Mouse (Mus musculus) T-helper 17 cell (primary cell): ENCODE measurements around the gene Igfbp2.

Experiments used
- in situ Hi-C, 2 experiments: fragments of 300-600 bp; cut with MboI, MseI; formaldehyde crosslinking; loops; 1 replicate in 1 of 2; 2 replicates in 1 of 2; pipeline ENCODE4 v1.15.1; 2025; ENCODE audit warnings: high pct_unique_total_duplicates in 2 of 2

Igfbp2 gene

DNA sequence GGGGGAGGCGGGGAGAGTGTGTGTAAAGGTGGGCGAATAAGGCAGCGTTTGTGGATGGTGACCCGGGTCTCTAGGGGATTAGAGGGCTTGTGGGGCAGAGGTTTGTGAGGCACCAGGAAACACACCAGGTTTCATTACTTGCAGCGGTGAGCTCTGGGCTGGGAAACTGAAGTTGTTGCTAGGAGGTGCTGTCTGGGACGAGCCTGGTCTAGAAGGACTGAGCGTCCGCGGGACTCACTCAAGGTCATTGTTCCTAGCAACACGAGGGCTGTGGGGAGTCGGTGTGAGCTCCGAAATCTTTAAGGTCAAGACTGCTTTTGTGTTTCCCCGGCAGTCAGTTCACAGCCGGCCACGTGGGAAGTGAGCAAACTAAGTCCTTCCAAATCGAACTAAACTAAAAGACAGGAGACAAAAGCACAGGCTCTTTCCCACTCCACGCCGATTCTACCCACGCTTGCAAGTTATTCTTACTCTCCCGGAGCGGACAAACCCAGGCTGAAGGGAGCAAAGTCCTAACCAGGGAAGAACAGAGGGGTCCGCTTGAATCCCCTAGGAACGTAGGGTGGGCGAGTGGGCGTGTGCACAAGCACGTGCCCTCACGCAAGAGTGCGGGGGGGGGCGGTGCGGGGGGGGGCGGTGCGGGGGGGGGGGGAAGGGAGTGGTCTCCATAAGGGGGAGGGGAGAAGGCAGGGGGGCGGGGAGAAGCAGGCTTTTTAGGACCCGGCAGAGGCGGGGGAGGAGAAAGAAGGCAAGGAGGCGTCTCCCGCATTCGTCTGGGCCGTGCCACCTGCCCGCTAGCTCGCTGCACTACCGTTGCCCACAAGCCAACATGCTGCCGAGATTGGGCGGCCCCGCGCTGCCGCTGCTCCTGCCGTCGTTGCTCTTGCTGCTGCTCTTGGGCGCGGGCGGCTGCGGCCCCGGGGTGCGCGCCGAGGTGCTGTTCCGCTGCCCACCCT, at the start of gene Igfbp2:
Gene Igfbp2, plus strand, starts transcription at position 753 of the 956 bp plus-strand sequence.
- in situ Hi-C loops = no loop called here

DNA sequence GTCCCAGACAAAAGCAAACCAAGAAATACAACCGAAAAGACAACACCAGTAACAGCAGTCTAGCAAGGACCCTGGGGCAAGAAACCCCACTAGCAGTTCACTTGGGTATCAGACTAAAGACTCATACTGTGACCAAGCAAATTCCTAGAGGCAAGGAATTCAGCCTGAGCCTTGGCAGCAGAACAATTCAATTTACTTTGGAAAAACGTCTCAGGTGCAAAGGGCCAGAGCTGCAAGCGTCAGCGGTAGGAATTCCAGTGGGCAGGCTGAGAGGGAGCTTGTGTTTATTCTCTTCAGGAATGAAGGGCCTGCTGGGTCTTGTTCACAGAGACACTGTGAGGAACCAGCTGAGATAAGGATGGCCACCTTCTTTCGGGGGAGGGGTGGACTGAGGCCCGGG, 45.5 kb upstream of the Igfbp2 start:
- in situ Hi-C loops = loop anchor here in 1 of 2 experiments (25.0 kb wide), 1 partner anchor 1466 kb away; no protein-coding TSS in a partner anchor

DNA sequence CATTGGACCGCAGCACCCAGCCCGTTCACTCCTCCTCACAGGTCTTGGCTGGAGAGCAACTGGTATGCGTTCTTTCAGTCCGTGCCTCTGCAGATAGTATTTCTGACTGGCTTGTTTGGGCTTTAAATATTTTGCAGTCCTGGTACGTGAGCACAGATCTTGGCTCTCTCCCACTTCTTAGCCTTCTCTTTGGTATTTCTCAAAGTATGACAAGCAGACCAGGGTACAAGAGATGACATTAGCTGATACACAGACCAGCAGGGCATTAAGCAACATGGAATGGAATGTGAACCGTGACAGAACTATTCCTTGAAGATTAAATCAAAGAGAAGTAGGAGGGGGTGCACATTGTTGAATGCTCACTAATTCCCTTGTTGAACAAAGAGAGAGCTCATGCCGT, 43.6 kb upstream of the Igfbp2 start:
- in situ Hi-C loops = loop anchor here in 1 of 2 experiments (25.0 kb wide), 1 partner anchor 1468 kb away; no protein-coding TSS in a partner anchor

GRCm38 (mm10) chr1:72783341-72783740, 41.0 kb upstream of the Igfbp2 start:
- in situ Hi-C loops = loop anchor here in 1 of 2 experiments (25.0 kb wide), 1 partner anchor 1471 kb away; no protein-coding TSS in a partner anchor

GRCm38 (mm10) chr1:72784018-72784417, 40.3 kb upstream of the Igfbp2 start:
- in situ Hi-C loops = loop anchor here in 1 of 2 experiments (25.0 kb wide), 1 partner anchor 1472 kb away; no protein-coding TSS in a partner anchor

GRCm38 (mm10) chr1:72790670-72791069, 33.6 kb upstream of the Igfbp2 start:
- in situ Hi-C loops = loop anchor here in 1 of 2 experiments (25.0 kb wide), 1 partner anchor 1478 kb away; no protein-coding TSS in a partner anchor

GRCm38 (mm10) chr1:72791743-72792142, 32.6 kb upstream of the Igfbp2 start:
- in situ Hi-C loops = loop anchor here in 1 of 2 experiments (25.0 kb wide), 1 partner anchor 1479 kb away; no protein-coding TSS in a partner anchor

DNA sequence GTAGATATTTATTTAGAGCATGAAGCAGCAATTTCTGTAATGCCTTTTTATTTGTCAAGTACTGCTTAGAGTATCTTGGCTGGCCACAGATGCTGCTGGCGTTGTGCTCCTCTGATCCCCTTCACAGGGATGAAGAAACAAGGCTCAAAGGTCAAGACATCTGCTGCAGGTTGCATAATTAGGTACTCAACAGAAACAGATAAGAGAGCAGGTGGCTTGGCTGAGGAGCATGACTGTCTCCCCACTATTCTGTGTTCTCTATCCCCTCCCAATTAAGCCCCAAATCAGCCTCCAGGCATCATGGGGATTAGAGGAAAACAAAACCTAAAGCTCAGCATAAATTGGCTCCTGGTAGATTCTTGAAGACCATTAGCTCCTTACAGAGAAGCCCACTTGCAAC, 32.0 kb upstream of the Igfbp2 start:
- in situ Hi-C loops = loop anchor here in 1 of 2 experiments (25.0 kb wide), 1 partner anchor 1480 kb away; no protein-coding TSS in a partner anchor

DNA sequence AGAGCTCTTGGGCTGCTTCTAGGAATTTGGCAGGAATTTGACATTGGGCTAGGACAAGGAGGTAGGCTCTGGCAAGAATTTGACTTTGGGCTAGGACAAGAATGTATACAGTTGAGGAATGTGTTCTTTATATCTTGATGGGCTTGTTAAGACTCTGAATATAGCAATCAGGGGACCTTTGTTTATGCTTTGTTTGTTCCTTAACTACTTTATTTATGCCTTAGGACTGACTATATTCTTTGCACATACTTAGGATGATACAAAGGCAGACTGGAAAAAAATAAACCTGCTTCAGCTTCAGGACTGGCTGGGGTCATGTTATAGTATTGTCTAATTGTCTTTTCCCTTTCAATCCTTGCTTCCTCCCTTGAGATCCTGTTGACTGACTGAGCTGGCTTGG, 31.1 kb upstream of the Igfbp2 start:
- in situ Hi-C loops = loop anchor here in 1 of 2 experiments (25.0 kb wide), 1 partner anchor 1481 kb away; no protein-coding TSS in a partner anchor

GRCm38 (mm10) chr1:72796128-72796527, 28.2 kb upstream of the Igfbp2 start:
- in situ Hi-C loops = loop anchor here in 1 of 2 experiments (25.0 kb wide), 1 partner anchor 1484 kb away; no protein-coding TSS in a partner anchor

GRCm38 (mm10) chr1:72797102-72797665, 27.1 kb upstream of the Igfbp2 start:
- in situ Hi-C loops = loop anchor here in 1 of 2 experiments (25.0 kb wide), 1 partner anchor 1485 kb away; no protein-coding TSS in a partner anchor

GRCm38 (mm10) chr1:72798441-72798840, 25.9 kb upstream of the Igfbp2 start:
- in situ Hi-C loops = loop anchor here in 1 of 2 experiments (25.0 kb wide), 1 partner anchor 1486 kb away; no protein-coding TSS in a partner anchor

- in situ Hi-C loops = no loop called here
These were observed 20.3 kb upstream of the Igfbp2 start for GRCm38 (mm10) chr1:72804031-72804430.

DNA sequence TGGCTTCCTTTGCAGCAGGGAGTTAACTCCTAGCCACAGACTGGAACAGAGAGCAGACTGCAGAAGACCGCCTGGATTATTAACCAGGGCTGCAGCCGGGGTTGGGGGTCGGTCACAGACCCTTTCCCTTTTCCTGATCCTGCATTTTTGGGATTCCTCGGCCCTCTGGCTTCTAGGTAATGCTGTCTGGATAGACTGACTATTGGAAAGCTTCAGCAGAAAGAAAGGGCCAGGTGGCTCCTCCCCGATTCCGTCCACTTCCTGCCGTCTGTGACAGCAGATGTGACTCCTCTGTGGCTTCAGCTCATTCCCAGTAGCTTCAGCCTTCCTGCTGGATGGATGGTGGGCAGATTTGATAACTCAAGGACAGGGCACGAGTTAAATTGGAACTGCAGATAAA, 19.3 kb upstream of the Igfbp2 start:
- in situ Hi-C loops = no loop called here

- in situ Hi-C loops = no loop called here
These were observed 18.7 kb upstream of the Igfbp2 start for GRCm38 (mm10) chr1:72805476-72806043.

- in situ Hi-C loops = no loop called here
These were observed 18.2 kb upstream of the Igfbp2 start for GRCm38 (mm10) chr1:72806044-72806584.

- in situ Hi-C loops = no loop called here
These were observed 15.0 kb upstream of the Igfbp2 start for GRCm38 (mm10) chr1:72809304-72809703.

DNA sequence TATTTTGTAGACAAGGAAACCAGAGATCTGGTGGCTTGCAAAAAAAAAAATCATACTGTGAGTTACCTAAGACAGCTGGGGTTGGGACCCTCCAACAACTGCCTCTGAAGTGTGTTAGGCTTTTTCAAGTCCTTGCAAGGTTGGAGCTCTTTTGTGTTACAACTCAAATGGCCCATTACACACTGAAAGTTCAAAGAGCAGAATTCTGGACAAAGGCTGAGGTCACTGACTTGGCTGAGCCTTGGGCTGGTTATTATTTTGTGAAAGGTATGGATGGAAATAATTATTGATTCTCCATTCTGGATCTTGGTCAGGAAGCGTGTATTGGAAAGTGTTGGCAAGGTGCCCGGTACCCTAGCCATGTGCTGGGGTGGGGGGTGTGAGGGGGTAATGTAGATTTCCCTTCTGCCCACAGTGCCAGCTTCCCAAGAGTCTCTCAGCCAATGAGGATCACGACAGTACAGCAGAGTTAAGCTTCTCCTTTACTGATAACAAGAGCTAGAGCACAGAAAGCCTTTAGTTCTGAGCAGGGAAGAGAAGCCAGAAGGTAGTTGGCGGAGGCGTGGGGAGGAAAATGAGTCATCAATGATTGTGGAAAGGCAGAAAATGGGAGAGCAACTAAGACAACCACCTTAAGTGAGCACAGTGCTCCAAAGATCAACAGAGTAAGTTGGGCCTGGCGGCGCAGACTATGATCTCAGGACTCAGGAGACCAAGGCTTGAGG, 14.2 kb upstream of the Igfbp2 start:
- in situ Hi-C loops = no loop called here

- in situ Hi-C loops = no loop called here
These were observed 13.2 kb upstream of the Igfbp2 start for GRCm38 (mm10) chr1:72811061-72811460.

DNA sequence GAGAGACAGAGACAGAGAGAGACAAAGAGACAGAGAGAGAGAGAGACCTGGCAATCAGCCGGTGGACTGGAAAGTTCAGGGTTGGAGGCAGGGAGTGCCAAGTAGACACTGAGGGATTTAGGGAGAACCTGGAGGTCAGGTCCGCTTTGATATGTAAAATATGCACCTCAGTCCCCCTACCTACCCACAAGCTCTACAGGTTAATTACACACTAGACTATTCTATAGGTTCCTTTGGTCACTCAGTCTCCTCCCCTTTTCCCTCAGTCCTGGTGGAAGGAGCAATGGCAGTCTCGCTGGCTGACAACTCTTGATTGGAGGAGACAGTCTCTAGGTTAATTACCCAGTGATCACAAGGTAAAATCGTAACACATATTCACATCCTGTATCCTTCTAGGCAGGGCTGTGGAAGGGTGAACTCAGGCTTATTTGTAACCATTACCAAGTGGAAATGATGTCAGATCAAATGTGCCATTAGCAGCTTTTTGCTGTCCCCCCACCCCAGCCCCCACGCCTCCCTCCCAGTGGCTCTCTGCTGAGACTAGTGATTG, 11.1 kb upstream of the Igfbp2 start:
- in situ Hi-C loops = no loop called here
